Mouse (Mus musculus) natural killer cell, adult 2 months (primary cell): ENCODE measurements around the gene Il1rap.

Experiments
- DNase-seq, 2 experiments: peaks; one replicate each; pipeline ENCODE4 v3.0.0; 2022; ENCODE audit warnings: low spot score in 2 of 2

Gene Il1rap

DNA sequence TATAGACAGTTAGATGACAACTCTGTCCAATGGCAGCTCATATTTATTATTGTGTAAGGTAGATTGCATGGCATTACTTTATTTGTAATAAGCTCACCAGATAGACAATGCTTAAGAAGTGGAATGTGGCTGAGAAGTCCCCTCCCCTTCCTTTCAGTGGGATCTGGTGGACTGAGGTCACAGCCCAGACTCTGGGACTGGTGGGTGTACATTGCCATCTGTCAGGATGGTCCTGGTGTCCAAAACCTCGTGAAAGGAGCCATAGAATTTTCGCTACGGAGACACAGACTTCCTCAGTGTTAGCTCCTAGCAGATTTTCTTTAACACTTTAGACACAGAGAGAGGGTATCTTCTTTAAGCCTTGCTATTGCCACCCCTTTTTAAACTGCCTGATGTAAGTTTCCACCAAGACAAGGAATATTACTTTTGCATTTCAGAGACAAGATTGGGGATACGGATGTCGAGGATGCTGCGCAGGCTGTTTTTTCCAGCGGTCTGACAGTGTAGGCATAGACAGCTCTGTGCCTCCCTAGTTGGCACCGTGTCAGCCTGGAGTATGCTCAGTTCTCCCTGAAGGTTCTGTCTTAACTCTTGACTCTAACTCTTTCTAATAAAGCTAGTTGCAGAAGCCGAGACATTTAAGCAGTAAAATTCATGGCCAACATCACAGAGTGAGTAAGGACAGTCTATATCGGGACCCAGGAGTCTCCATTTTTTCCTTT is 31.2 kb downstream of the Il1rap start:
- no peak for DNase-seq

GRCm38 (mm10) chr16:26623141-26623540 is 41.6 kb downstream of the Il1rap start:
- DNase-seq, result no peak

GRCm38 (mm10) chr16:26626065-26626464 is 44.6 kb downstream of the Il1rap start:
- no peak for DNase-seq

DNA sequence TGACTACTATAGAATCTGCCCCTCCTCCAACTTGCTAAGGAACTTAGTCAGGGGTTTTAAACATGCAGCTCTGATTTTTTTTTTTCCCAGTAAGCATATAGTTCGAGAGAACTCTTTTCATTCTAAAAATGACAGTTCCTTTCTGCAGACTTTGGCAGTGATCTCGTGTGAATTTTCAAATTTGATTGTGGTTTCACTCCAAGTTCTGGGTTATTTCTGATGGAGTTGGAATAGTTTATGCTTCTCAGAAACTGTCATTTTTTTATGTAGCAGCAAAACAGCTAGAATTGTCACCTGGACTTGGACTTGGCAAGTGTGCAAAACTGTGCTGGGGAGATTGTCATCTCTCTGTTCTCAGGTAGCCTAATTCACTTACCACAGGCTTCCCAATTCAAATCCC is 53.3 kb downstream of the Il1rap start:
- DNase-seq, result no peak

GRCm38 (mm10) chr16:26643077-26643476 is 61.6 kb downstream of the Il1rap start:
- no peak for DNase-seq

DNA sequence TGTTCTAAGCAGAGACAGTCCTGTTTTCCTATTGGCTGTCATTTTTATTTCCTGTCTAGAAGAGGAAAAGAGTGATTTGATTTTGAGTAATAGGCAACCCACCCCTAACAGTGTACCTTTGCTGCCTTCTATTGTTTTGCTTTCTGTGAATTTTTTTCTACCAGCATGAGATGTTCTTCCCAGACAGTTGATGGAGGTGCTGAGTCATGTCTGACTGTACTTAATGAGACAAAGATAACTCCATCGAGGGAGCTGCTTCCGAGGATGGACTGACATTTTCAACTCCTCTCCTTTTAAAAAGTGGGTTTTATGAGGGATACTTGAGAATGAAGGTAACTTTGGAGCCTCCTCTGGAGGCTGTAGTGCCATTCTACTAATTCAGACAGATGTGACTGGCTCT is 64.6 kb downstream of the Il1rap start:
- no peak for DNase-seq

GRCm38 (mm10) chr16:26647036-26647435 is 65.5 kb downstream of the Il1rap start:
- no peak for DNase-seq

GRCm38 (mm10) chr16:26662722-26663436 is 81.4 kb downstream of the Il1rap start:
- no peak for DNase-seq

DNA sequence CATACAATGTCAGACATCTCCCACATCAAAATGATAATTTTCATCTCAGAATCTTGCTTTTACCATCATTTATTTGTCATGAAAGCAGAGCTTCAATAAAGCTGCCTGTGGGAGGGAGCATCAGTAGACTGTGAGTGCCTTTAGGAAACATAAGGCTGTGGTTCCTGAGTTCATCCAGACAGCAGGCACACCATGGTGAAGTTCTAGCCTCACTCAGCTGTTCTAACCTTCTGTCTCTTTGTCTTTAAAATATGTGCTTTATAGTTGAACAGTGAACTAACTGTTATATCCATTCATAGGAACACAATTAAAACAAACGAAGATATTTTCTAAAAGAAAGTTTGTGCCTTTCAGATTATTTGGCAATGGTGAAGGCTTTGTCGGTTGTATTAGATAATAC is 84.9 kb downstream of the Il1rap start:
- DNase-seq, result no peak

- no peak for DNase-seq
Observed at GRCm38 (mm10) chr16:26669081-26669480, 87.6 kb downstream of the Il1rap start.

DNA sequence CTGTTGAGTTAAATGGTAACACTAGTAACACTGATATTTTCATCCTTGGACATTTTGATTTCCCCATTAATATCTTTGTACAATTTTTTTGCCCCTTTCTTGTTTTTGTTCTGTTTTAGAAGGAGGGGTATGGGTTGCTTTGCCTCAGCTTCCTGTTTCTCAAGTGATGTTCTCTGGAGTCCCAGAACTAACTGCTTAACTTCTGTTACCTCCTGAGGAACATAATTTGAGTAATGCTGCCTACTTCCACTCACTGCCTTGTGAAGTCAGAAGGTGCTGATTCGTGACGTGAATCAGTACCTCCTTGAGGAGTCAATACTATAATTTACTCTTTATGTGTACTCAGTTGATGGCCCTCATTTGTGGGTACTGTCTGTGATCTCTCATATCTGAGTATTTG is 98.9 kb downstream of the Il1rap start:
- DNase-seq, result no peak

DNA sequence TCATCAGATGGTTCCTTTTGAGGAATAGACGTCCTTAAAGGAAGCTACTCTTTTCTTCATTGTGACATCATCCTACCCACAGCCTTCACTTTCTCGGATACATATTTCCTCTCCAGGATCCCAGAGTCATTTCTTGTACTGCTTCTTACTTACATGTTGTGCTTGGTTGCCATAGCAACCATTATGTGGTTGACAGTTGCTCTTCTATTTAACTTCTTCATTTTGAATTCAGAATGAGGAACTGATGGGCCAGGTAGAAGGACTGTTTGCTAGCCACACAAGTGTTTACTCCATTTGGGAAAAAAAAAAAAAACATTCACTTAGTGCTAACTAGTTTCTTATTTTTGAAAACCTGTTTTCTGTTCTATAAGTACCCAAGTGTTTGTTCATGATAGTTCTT is 108.3 kb downstream of the Il1rap start:
- DNase-seq, result peak in 1 of 2 experiments; percentile 7

DNA sequence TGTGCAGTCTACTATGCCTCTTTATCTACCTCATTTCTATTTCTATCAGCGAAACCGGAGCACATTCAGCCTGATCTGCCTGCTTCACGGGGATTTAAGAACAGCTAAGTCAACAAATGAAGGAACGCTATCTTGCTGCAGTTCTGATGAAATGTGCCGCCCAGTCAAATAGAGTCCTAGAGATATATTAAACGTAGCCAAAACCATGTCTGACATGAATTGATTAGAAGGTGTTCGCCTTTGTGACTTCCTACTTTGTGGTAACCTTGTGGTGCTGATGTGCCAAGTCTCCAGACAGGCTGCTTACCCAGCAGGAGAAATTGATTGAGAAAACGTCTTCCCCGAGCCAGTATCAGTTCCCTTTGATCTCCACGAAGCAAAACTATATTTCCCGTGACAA is 109.8 kb downstream of the Il1rap start:
- no peak for DNase-seq

DNA sequence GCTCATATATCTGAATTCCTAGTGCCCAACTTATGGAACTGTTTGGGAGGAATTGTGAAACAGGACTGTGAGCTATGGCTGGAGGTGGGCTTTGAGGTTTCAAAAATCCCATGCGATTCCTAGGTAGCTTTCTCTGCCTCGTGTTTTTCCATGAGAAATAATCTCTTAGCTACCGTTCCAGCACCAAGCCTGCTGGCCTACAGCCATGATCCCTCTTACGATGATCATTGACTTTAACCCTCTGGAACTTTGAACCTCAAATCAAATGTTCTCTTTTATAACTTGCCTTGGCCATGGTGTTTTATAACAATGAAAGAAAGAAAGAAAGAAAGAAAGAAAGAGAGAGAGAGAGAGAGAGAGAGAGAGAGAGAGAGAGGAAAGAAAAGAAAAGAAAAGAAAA is 116.6 kb downstream of the Il1rap start:
- no peak for DNase-seq

GRCm38 (mm10) chr16:26700440-26701103 is 119.1 kb downstream of the Il1rap start:
- no peak for DNase-seq

- no peak for DNase-seq
Observed at GRCm38 (mm10) chr16:26705658-26706371, 124.3 kb downstream of the Il1rap start.

GRCm38 (mm10) chr16:26706503-26706902 is 125.0 kb downstream of the Il1rap start:
- no peak for DNase-seq

DNA sequence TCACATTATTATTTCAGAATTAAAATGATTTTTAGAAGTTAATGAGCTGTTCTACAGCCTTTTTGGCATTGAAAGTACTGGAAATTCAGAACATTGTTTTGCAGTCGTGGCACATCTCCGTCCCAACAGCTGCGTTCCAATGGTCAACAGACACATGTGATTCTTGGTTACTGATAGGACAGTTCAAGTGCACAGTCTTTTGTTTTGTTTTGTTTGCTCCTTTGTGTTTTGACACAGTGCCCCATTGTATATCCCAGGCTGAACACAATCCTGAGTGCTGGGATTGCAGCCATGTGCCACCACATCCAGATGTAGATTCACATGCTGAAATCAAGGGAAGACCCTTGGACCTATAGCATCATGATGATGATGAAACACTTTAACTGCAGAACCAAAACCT is 129.4 kb downstream of the Il1rap start:
- no peak for DNase-seq

- no peak for DNase-seq
Observed at GRCm38 (mm10) chr16:26713538-26714316, 132.2 kb downstream of the Il1rap start.

- DNase-seq, result no peak
Observed at GRCm38 (mm10) chr16:26722464-26722863, 141.0 kb downstream of the Il1rap start.

- DNase-seq, result no peak
Observed at GRCm38 (mm10) chr16:26723952-26724747, 142.6 kb downstream of the Il1rap start.
